Mouse (Mus musculus) stomach, postnatal 0 days (tissue): ENCODE measurements around the gene Epc2. TPM values are rescaled to one million over a fixed set of nuclear protein-coding genes. Genes with fewer than 3 reads are reported as not detected.

Source experiments
- ATAC-seq: fragments of 200-750 bp; cut with Nextera tagmentation; 2 replicates; pipeline ENCODE4 v1.8.0; 2017; ENCODE audit not compliant: low FRiP score, low TSS enrichment
- DNase-seq: peaks from one replicate; pipeline ENCODE4 v3.0.0-alpha.2; 2016; ENCODE audit warnings: low spot score
- H3K27ac ChIP-seq: fragments of 300-500 bp; sonication (generic); replicated peaks from 2 replicates; pipeline ENCODE4 v1.5.1; 2014; ENCODE audit warnings: mild to moderate bottlenecking, control low read depth
- H3K27me3 ChIP-seq: fragments of 300-500 bp; sonication (generic); 2 replicates; pipeline ENCODE4 v1.6.1; 2014; ENCODE audit warnings: low read length; ENCODE audit not compliant: control insufficient read depth, insufficient read depth
- H3K36me3 ChIP-seq: fragments of 300-500 bp; sonication (generic); 2 replicates; pipeline ENCODE4 v1.6.1; 2014; ENCODE audit warnings: low read length, mixed read lengths; ENCODE audit not compliant: control insufficient read depth, insufficient read depth
- H3K4me1 ChIP-seq: fragments of 300-500 bp; sonication (generic); replicated peaks from 2 replicates; pipeline ENCODE4 v1.6.1; 2014; ENCODE audit warnings: antibody characterized with exemption; ENCODE audit not compliant: control insufficient read depth, insufficient read depth
- H3K4me2 ChIP-seq: fragments of 300-500 bp; sonication (generic); replicated peaks from 2 replicates; pipeline ENCODE4 v1.6.1; 2014; ENCODE audit warnings: low read depth, mild to moderate bottlenecking, control low read depth, moderate library complexity
- H3K4me3 ChIP-seq: fragments of 300-500 bp; sonication (generic); 2 replicates; pipeline ENCODE4 v1.5.1; 2014; ENCODE audit warnings: low read depth, low read length, control low read depth
- H3K9ac ChIP-seq: fragments of 300-500 bp; sonication (generic); 2 replicates; pipeline ENCODE4 v1.6.1; 2014; ENCODE audit warnings: mild to moderate bottlenecking, low read length, control low read depth, mixed read lengths
- H3K9me3 ChIP-seq: fragments of 300-500 bp; sonication (generic); 2 replicates; pipeline ENCODE4 v1.6.1; 2016; ENCODE audit warnings: low read length; ENCODE audit not compliant: control insufficient read depth
- CTCF ChIP-seq: IDR thresholded peaks from 2 replicates; pipeline ENCODE4 v1.5.1; 2016; ENCODE audit warnings: antibody characterized with exemption, low read depth, mild to moderate bottlenecking, moderate library complexity
- EP300 ChIP-seq: optimal IDR thresholded peaks from 2 replicates; pipeline ENCODE3; 2016; ENCODE audit warnings: antibody characterized with exemption
- WGBS: fragments of 180-500 bp; shearing (Covaris S2); extraction: QIAGEN DNeasy Blood & Tissue Kit; methylation state at CpG from one replicate; pipeline ENCODE4 v1.1.7; 2014; 5-methylcytosine and 5-hydroxymethylcytosine counted together
- polyA plus RNA-seq: library from polyadenylated mRNA; unstranded; fragments of >200 nt; fragmentation: Nextera tagmentation; extraction: Ambion mirVana; gene quantifications from 2 replicates; pipeline ENCODE4 v1.2.1, GENCODE M21; 2015

The Epc2 gene
- polyA plus RNA-seq, 1 experiment from 2014 or later: 2.8 TPM

GRCm38 (mm10) chr2:49520409-49520808, 69.1 kb downstream of the Epc2 start:
- Histone ChIP-seq H3K27ac (no peak overlapping the region), H3K27me3 (no peaks in the 10 kb centered on the region), H3K9me3 (no peaks in the 10 kb centered on the region), H3K4me3 (no peak overlapping the region), H3K4me2 (no peak overlapping the region), H3K4me1 (no peaks in the 10 kb centered on the region), H3K36me3 (no peaks in the 10 kb centered on the region), H3K9ac (no peak overlapping the region)
- ATAC-seq (no peak), DNase-seq (no peak)
- 73% methylated on average over 2 of the region's 2 CpGs for WGBS
- TF ChIP-seq CTCF (no peak), EP300 (no peak)

DNA sequence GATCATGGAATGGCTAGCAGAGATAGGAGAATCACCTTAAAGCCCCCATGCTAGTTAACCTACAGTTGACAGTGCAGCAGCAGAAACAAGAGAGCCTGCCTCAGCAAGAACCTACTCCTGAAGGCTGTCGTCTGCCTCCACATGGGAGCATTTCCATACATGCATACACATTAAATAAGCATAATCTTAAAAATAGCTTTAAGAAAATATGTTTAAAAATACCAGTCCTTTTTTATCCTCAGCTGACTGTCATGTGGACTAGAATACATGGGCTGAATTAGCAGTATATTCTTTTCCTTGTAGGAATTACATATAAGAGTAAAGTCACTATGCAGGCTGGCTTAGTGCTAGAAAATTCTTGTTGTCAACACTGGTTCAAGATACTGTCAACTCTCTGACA, 69.7 kb downstream of the Epc2 start:
- DNase-seq (no peak), ATAC-seq (no peak)

GRCm38 (mm10) chr2:49521564-49521963, 70.3 kb downstream of the Epc2 start:
- ATAC-seq (no peak), DNase-seq (no peak)
- no peaks in the 10 kb centered on the region for H3K36me3 ChIP-seq
- no peaks in the 10 kb centered on the region for H3K27me3 ChIP-seq
- TF ChIP-seq EP300 (no peak), CTCF (no peak)
- no peaks in the 10 kb centered on the region for H3K4me1 ChIP-seq
- H3K4me2 ChIP-seq: no peak overlapping the region
- no peak overlapping the region for H3K4me3 ChIP-seq
- no peak overlapping the region for H3K27ac ChIP-seq
- 44% methylated on average over 2 of the region's 2 CpGs for WGBS
- no peak overlapping the region for H3K9ac ChIP-seq
- no peaks in the 10 kb centered on the region for H3K9me3 ChIP-seq

More for the DNA sequence above, 69.7 kb downstream of the Epc2 start:
- H3K4me3 ChIP-seq: no peak overlapping the region
- no peaks in the 10 kb centered on the region for H3K27me3 ChIP-seq
- H3K4me1 ChIP-seq: no peaks in the 10 kb centered on the region
- no peaks in the 10 kb centered on the region for H3K9me3 ChIP-seq
- no peak for TF ChIP-seq EP300
- TF ChIP-seq CTCF: no peak
- 74% methylated on average over 1 of the region's 1 CpGs for WGBS
- H3K36me3 ChIP-seq: no peaks in the 10 kb centered on the region
- no peak overlapping the region for H3K27ac ChIP-seq
- H3K4me2 ChIP-seq: no peak overlapping the region
- H3K9ac ChIP-seq: no peak overlapping the region

- H3K27me3 ChIP-seq: no peaks in the 10 kb centered on the region
- H3K9ac ChIP-seq: no peak overlapping the region
- H3K27ac ChIP-seq: no peak overlapping the region
- H3K4me2 ChIP-seq: no peak overlapping the region
- no peaks in the 10 kb centered on the region for H3K36me3 ChIP-seq
- H3K4me1 ChIP-seq: no peaks in the 10 kb centered on the region
- ATAC-seq (no peak), DNase-seq (no peak)
- H3K4me3 ChIP-seq: no peak overlapping the region
- no peaks in the 10 kb centered on the region for H3K9me3 ChIP-seq
- WGBS: 81% methylated on average over 4 of the region's 4 CpGs
- TF ChIP-seq EP300 (no peak), CTCF (no peak)
These were observed 71.3 kb downstream of the Epc2 start for GRCm38 (mm10) chr2:49522578-49522977.

DNA sequence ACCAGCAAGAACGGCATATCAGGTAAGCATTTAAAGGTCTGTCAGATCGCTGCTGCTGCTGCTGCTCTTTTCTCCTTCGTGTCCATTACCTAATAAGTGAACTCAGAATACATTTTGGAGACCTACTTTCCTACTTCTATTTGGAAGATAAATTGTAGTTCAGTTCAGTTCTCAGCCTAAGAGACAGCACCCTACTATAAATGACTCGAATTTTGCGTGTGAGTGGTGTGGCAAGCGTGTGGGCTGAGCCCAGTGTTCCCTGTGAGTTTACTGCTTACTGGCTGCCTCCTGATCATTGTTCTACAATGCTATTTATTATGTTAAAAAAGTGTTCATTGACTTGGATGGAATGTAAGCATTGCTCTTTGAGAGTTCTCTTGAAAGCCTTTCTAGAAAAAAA, 85.9 kb downstream of the Epc2 start:
- TF ChIP-seq EP300 (no peak), CTCF (no peak)
- Histone ChIP-seq H3K27me3 (no peaks in the 10 kb centered on the region), H3K27ac (no peak overlapping the region), H3K9me3 (no peaks in the 10 kb centered on the region), H3K4me3 (no peak overlapping the region), H3K9ac (no peak overlapping the region), H3K4me1 (no peaks in the 10 kb centered on the region), H3K36me3 (peaks cover 9% of the 10 kb centered on the region), H3K4me2 (no peak overlapping the region)
- DNase-seq: no peak
- 92% methylated on average over 6 of the region's 6 CpGs for WGBS
- no peak for ATAC-seq

DNA sequence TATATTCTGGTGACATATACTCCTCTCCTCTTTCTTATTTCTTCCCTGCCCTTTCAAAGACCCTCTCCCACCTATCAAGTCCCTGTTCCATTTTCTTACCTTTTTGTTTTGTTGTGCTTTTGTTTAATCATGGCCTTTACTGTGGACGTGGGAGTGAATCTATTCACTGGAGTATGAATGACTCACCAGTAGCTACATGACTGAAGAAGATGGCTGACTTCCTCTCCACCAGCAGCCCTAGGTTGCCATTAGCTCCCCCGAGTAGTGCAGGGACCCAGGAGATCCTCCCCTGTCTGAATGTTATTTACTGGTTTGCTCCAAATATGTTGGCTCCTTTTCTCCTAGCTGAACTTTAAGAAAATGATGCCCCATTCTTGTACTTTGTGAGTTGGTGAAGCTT, 86.8 kb downstream of the Epc2 start:
- peaks cover 9% of the 10 kb centered on the region for H3K36me3 ChIP-seq
- DNase-seq (no peak), ATAC-seq (no peak)
- 66% methylated on average over 2 of the region's 2 CpGs for WGBS
- no peak overlapping the region for H3K27ac ChIP-seq
- no peak overlapping the region for H3K4me2 ChIP-seq
- no peak overlapping the region for H3K4me3 ChIP-seq
- H3K9me3 ChIP-seq: no peaks in the 10 kb centered on the region
- H3K27me3 ChIP-seq: no peaks in the 10 kb centered on the region
- no peaks in the 10 kb centered on the region for H3K4me1 ChIP-seq
- no peak for TF ChIP-seq CTCF
- TF ChIP-seq EP300: no peak
- no peak overlapping the region for H3K9ac ChIP-seq
